Mouse (Mus musculus) MEL (cell line): Measurements from ENCODE around the gene Gak.

ENCODE experiments used
- CTCF ChIP-seq, 3 experiments: IDR thresholded peaks in 2 of 3; conservative IDR thresholded peaks in 1 of 3; 2 replicates each; pipeline ENCODE4 v1.5.1; 2011 to 2012; ENCODE audit warnings: low read length in 3 of 3, low read depth in 2 of 3, mild to moderate bottlenecking in 2 of 3, improper control_type of control experiment in 1 of 3, inconsistent platforms in 1 of 3, mixed read lengths in 1 of 3, moderate library complexity in 1 of 3; ENCODE audit not compliant: control insufficient read depth in 1 of 3, insufficient read depth in 1 of 3, poor library complexity in 1 of 3, severe bottlenecking in 1 of 3
- EP300 ChIP-seq, 2 experiments: IDR thresholded peaks; 2 replicates each; pipeline ENCODE4 v1.6.1; 2011; ENCODE audit warnings: improper control_type of control experiment in 2 of 2, low read length in 2 of 2, low read depth in 1 of 2, mild to moderate bottlenecking in 1 of 2
- MAFK ChIP-seq: IDR thresholded peaks from 2 replicates; pipeline ENCODE4 v1.6.1; 2011; ENCODE audit warnings: low read depth, mild to moderate bottlenecking, low read length, improper control_type of control experiment, borderline replicate concordance
- MAX ChIP-seq: IDR thresholded peaks from 2 replicates; pipeline ENCODE4 v1.6.1; 2011; ENCODE audit warnings: low read length, improper control_type of control experiment
- POLR2A ChIP-seq, 2 experiments: IDR thresholded peaks; 2 replicates each; pipeline ENCODE4 v1.6.1; 2011 to 2012; ENCODE audit warnings: low read length in 2 of 2, mild to moderate bottlenecking in 2 of 2, control low read depth in 1 of 2, improper control_type of control experiment in 1 of 2, low read depth in 1 of 2, moderate library complexity in 1 of 2; ENCODE audit not compliant: control insufficient read depth in 1 of 2, insufficient read depth in 1 of 2, poor library complexity in 1 of 2
- POLR2AphosphoS5 ChIP-seq: IDR thresholded peaks from 2 replicates; pipeline ENCODE4 v1.6.1; 2012; ENCODE audit warnings: low read depth, borderline replicate concordance, mild to moderate bottlenecking, inconsistent platforms, low read length, moderate library complexity, mixed read lengths
- USF1 ChIP-seq: IDR thresholded peaks from 2 replicates; pipeline ENCODE4 v1.6.1; 2014; ENCODE audit warnings: low read depth, mild to moderate bottlenecking, inconsistent platforms, low read length, improper control_type of control experiment, moderate library complexity
- ZKSCAN1 ChIP-seq: IDR thresholded peaks from 2 replicates; pipeline ENCODE4 v1.6.1; 2012; ENCODE audit warnings: low read depth, mild to moderate bottlenecking, inconsistent platforms, low read length, improper control_type of control experiment, moderate library complexity

DNA sequence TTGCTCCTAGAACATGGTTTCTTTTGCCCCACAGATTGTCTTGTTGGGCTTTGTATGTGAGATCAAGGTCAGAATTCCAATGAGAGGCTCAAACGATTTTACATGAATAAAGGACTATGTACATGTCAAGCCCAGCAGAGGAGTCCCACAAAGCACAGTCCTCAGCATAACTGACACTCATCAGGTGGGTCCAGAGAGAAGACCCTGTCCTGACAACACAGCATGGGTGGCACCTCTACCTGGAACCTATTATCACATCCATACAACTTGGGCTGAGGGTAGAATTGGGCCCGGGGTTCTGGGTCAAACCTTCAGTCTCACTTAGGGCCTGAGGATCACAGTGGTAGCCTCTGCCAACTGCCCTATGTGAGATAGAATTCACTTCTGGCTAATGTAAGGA lies 64.2 kb downstream of the Gak start:
- TF ChIP-seq POLR2A (IDR thresholded peaks at IDR 0.05; ENCODE audit: control insufficient read depth in 1 of 2, insufficient read depth in 1 of 2, low read depth in 1 of 2, low read length in 2 of 2, poor library complexity in 1 of 2) (no peak), MAX (no peak), CTCF (IDR thresholded peaks at IDR 0.05 in 2 of 3, conservative IDR thresholded peaks at IDR 0.05 in 1 of 3; ENCODE audit: control insufficient read depth in 1 of 3, insufficient read depth in 1 of 3, low read depth in 2 of 3, low read length in 3 of 3, poor library complexity in 1 of 3, severe bottlenecking in 1 of 3) (no peak), EP300 (IDR thresholded peaks at IDR 0.05; ENCODE audit: low read depth in 1 of 2, low read length in 2 of 2) (no peak), USF1 (no peak), POLR2AphosphoS5 (no peak), ZKSCAN1 (no peak), MAFK (no peak)
